Comparison of ENCODE assay signal across 24 mouse cellular contexts in genomic region chr16:58449073-58449472, GRCm38 (mm10).
"Had no signal": no experiment of that assay in that cellular context is flagged by ENCODE, and none has a peak within 500 bp of the region (broad histone marks: within the 10 kb centered on the region; RNA-seq: fewer than 3 reads in every experiment).

No protein-coding gene starts in this region.

- ATAC-seq: hindbrain, embryonic 16.5 days; inflammation-experienced regulatory T-cells, adult 6 months; intestine, embryonic 16.5 days had no signal

- H3K27ac ChIP-seq: gastrocnemius, adult 2 months; heart, adult 2 months; heart, embryonic 10.5 days; hindbrain, embryonic 10.5 days; hindbrain, embryonic 12.5 days; hindbrain, embryonic 14.5 days; kidney, embryonic 15.5 days; kidney, postnatal 0 days; left cerebral cortex, adult 2 months; limb, embryonic 10.5 days; limb, embryonic 12.5 days had no signal

- H3K4me2 ChIP-seq: heart, embryonic 12.5 days; hindbrain, embryonic 12.5 days; hindbrain, embryonic 14.5 days; kidney, embryonic 15.5 days; limb, embryonic 12.5 days had no signal

- H3K9ac ChIP-seq: heart, embryonic 12.5 days; hindbrain, embryonic 12.5 days; hindbrain, embryonic 14.5 days; kidney, embryonic 15.5 days; limb, embryonic 12.5 days had no signal

- H3K27me3 ChIP-seq: heart, embryonic 12.5 days; hindbrain, embryonic 12.5 days; kidney, embryonic 15.5 days; limb, embryonic 12.5 days had no signal

- DNase-seq: gastrocnemius, adult 2 months; gastrocnemius, postnatal 10 days; gastrocnemius, postnatal 25 days; heart, adult 2 months; heart, postnatal 10 days; heart, postnatal 4 days; kidney, adult 11 months; kidney, adult 2 months; kidney, postnatal 14 days; kidney, postnatal 36 days; layer of hippocampus, adult 9-11 months had no signal

- H3K4me3 ChIP-seq: gastrocnemius, adult 2 months; heart, adult 2 months; heart, embryonic 10.5 days; heart, embryonic 12.5 days; hindbrain, embryonic 10.5 days; hindbrain, embryonic 12.5 days; kidney, embryonic 15.5 days; left cerebral cortex, adult 2 months; limb, embryonic 10.5 days; limb, embryonic 12.5 days had no signal

- H3K9me3 ChIP-seq: heart, embryonic 10.5 days; heart, embryonic 12.5 days; hindbrain, embryonic 10.5 days; hindbrain, embryonic 12.5 days; kidney, embryonic 15.5 days; limb, embryonic 10.5 days; limb, embryonic 12.5 days had no signal

- H3K4me1 ChIP-seq: hindbrain, embryonic 10.5 days; hindbrain, embryonic 12.5 days; kidney, embryonic 15.5 days; limb, embryonic 10.5 days had no signal
